Mouse (Mus musculus): ENCODE measurements around the gene Cfap299.

GRCm38 (mm10) chr5:98552811-98553601 lies 223.9 kb downstream of the Cfap299 start:
- no peak for TF ChIP-seq POLR2A (IDR thresholded peaks at IDR 0.05; ENCODE audit: low read depth, low read length)
- no peak for TF ChIP-seq ZNF384 (IDR thresholded peaks at IDR 0.05; ENCODE audit: low read depth, low read length)
- TF ChIP-seq CTCF (conservative IDR thresholded peaks at IDR 0.05 in 1 of 2, IDR thresholded peaks at IDR 0.05 in 1 of 2; ENCODE audit: low read depth in 2 of 2, low read length in 2 of 2): no peak
- TF ChIP-seq HCFC1 (IDR thresholded peaks at IDR 0.05; ENCODE audit: low read depth, low read length): no peak
- TF ChIP-seq EP300 (IDR thresholded peaks at IDR 0.05; ENCODE audit: low read length): no peak
